Mouse (Mus musculus): Measurements from ENCODE around the gene Rapgef3. TPM values are rescaled to one million over a fixed set of nuclear protein-coding genes. Genes with fewer than 3 reads are reported as not detected.

Gene Rapgef3
- total and polyA plus RNA-seq, 3 experiments = 2.5 to 3.4 (median 3.2) TPM

- Histone ChIP-seq H3K27me3 (replicated peaks) (peaks cover 9% of the 10 kb centered on the region), H3K27ac (ENCODE audit: insufficient read depth, low read depth) (no peak overlapping the region), H3K9ac (ENCODE audit: insufficient read depth, low read depth) (no peak overlapping the region), H3K9me3 (replicated peaks; ENCODE audit: low read length) (no peaks in the 10 kb centered on the region), H3K79me2 (replicated peaks; ENCODE audit: control insufficient read depth, extremely low read depth, insufficient read depth, poor library complexity, severe bottlenecking) (no peaks in the 10 kb centered on the region), H3K4me2 (ENCODE audit: insufficient read depth, low read depth, poor library complexity, severe bottlenecking) (no peak overlapping the region), H3K4me1 (ENCODE audit: control insufficient read depth in 1 of 2, insufficient read depth in 2 of 2) (peaks cover 8 to 30% of the 10 kb centered on the region in 2 experiments), H3K36me3 (replicated peaks in 1 of 2; ENCODE audit: control insufficient read depth in 1 of 2, insufficient read depth in 1 of 2, low read length in 1 of 2) (no peaks in the 10 kb centered on the region), H3K4me3 (replicated peaks in 1 of 3; ENCODE audit: low read depth in 2 of 3, low read length in 2 of 3, poor library complexity in 1 of 3) (no peak overlapping the region)
- in situ Hi-C loops (cut with MboI; ENCODE audit: low pct_ligation_motif_present, low pct_unique_long_range_greater_than_20kb, low sequenced_read_pairs) = no loop called here
- dilution Hi-C loops (cut with MboI; ENCODE audit: extremely low pct_ligation_motif_present, extremely low pct_unique_long_range_greater_than_20kb, low sequenced_read_pairs) = no loop called here
- TF ChIP-seq MAZ (IDR thresholded peaks at IDR 0.05; ENCODE audit: low read depth, low read length) (no peak), JUND (conservative IDR thresholded peaks at IDR 0.05; ENCODE audit: low read depth, low read length) (no peak), MEF2A (IDR thresholded peaks at IDR 0.05; ENCODE audit: borderline replicate concordance, low read depth, low read length) (no peak), ELF1 (IDR thresholded peaks at IDR 0.05; ENCODE audit: low read depth, low read length) (no peak), UBTF (IDR thresholded peaks at IDR 0.05; ENCODE audit: low read depth, low read length) (no peak), CTCF (conservative IDR thresholded peaks at IDR 0.05 in 1 of 2, IDR thresholded peaks at IDR 0.05 in 1 of 2; ENCODE audit: low read depth in 2 of 2, low read length in 2 of 2) (no peak)
- DNase-seq (ENCODE audit: extremely low read depth) = no peak
These were observed 6.2 kb upstream of the Rapgef3 start for GRCm38 (mm10) chr15:97773961-97774370.

GRCm38 (mm10) chr15:97773108-97773507, 5.3 kb upstream of the Rapgef3 start:
- Histone ChIP-seq H3K4me2 (ENCODE audit: insufficient read depth, low read depth, poor library complexity, severe bottlenecking) (no peak overlapping the region), H3K27ac (ENCODE audit: insufficient read depth, low read depth) (no peak overlapping the region), H3K4me1 (ENCODE audit: control insufficient read depth in 1 of 2, insufficient read depth in 2 of 2) (peaks cover 11 to 39% of the 10 kb centered on the region in 2 experiments), H3K79me2 (replicated peaks; ENCODE audit: control insufficient read depth, extremely low read depth, insufficient read depth, poor library complexity, severe bottlenecking) (no peaks in the 10 kb centered on the region), H3K36me3 (replicated peaks in 1 of 2; ENCODE audit: control insufficient read depth in 1 of 2, insufficient read depth in 1 of 2, low read length in 1 of 2) (no peaks in the 10 kb centered on the region), H3K9ac (ENCODE audit: insufficient read depth, low read depth) (no peak overlapping the region), H3K27me3 (replicated peaks) (peaks cover 7% of the 10 kb centered on the region), H3K9me3 (replicated peaks; ENCODE audit: low read length) (no peaks in the 10 kb centered on the region), H3K4me3 (replicated peaks in 1 of 3; ENCODE audit: low read depth in 2 of 3, low read length in 2 of 3, poor library complexity in 1 of 3) (no peak overlapping the region)
- TF ChIP-seq JUND (conservative IDR thresholded peaks at IDR 0.05; ENCODE audit: low read depth, low read length) = no peak
- dilution Hi-C loops (cut with MboI; ENCODE audit: extremely low pct_ligation_motif_present, extremely low pct_unique_long_range_greater_than_20kb, low sequenced_read_pairs) = no loop called here
- no peak for DNase-seq (ENCODE audit: extremely low read depth)
- in situ Hi-C loops (cut with MboI; ENCODE audit: low pct_ligation_motif_present, low pct_unique_long_range_greater_than_20kb, low sequenced_read_pairs) = no loop called here

GRCm38 (mm10) chr15:97770280-97770679, 2.5 kb upstream of the Rapgef3 start:
- no peak for TF ChIP-seq ELF1 (IDR thresholded peaks at IDR 0.05; ENCODE audit: low read depth, low read length)
- TF ChIP-seq JUN (IDR thresholded peaks at IDR 0.05; ENCODE audit: insufficient read depth, low read depth, low read length) = no peak
- no peak for TF ChIP-seq SMC3 (IDR thresholded peaks at IDR 0.05; ENCODE audit: low read depth, low read length)
- no peak for TF ChIP-seq RAD21 (IDR thresholded peaks at IDR 0.05; ENCODE audit: low read depth, low read length)
- no peak for TF ChIP-seq MEF2A (IDR thresholded peaks at IDR 0.05; ENCODE audit: borderline replicate concordance, low read depth, low read length)
- no peak for TF ChIP-seq USF2 (conservative IDR thresholded peaks at IDR 0.05; ENCODE audit: low read depth, low read length)
- no peak for TF ChIP-seq SIN3A (IDR thresholded peaks at IDR 0.05; ENCODE audit: low read length)
- TF ChIP-seq BHLHE40 (IDR thresholded peaks at IDR 0.05; ENCODE audit: low read depth, low read length) = no peak
- TF ChIP-seq TCF12 (IDR thresholded peaks at IDR 0.05; ENCODE audit: low read depth, low read length) = no peak
- TF ChIP-seq ZMIZ1 (IDR thresholded peaks at IDR 0.05; ENCODE audit: low read depth, low read length) = no peak
- TF ChIP-seq MAX (IDR thresholded peaks at IDR 0.05; ENCODE audit: low read length) = no peak
- no peak for TF ChIP-seq RCOR1 (conservative IDR thresholded peaks at IDR 0.05; ENCODE audit: low read depth, low read length)
- Histone ChIP-seq H3K4me1 (ENCODE audit: control insufficient read depth in 1 of 2, insufficient read depth in 2 of 2) (peaks cover 13 to 45% of the 10 kb centered on the region in 2 experiments), H3K27me3 (replicated peaks) (peaks cover 10% of the 10 kb centered on the region), H3K36me3 (replicated peaks in 1 of 2; ENCODE audit: control insufficient read depth in 1 of 2, insufficient read depth in 1 of 2, low read length in 1 of 2) (no peaks in the 10 kb centered on the region), H3K79me2 (replicated peaks; ENCODE audit: control insufficient read depth, extremely low read depth, insufficient read depth, poor library complexity, severe bottlenecking) (no peaks in the 10 kb centered on the region), H3K4me2 (ENCODE audit: insufficient read depth, low read depth, poor library complexity, severe bottlenecking) (no peak overlapping the region), H3K9ac (ENCODE audit: insufficient read depth, low read depth) (no peak overlapping the region), H3K9me3 (replicated peaks; ENCODE audit: low read length) (no peaks in the 10 kb centered on the region), H3K27ac (ENCODE audit: insufficient read depth, low read depth) (no peak overlapping the region), H3K4me3 (replicated peaks in 1 of 3; ENCODE audit: low read depth in 2 of 3, low read length in 2 of 3, poor library complexity in 1 of 3) (no peak overlapping the region)
- in situ Hi-C loops (cut with MboI; ENCODE audit: low pct_ligation_motif_present, low pct_unique_long_range_greater_than_20kb, low sequenced_read_pairs) (no loop called here), dilution Hi-C loops (cut with MboI; ENCODE audit: extremely low pct_ligation_motif_present, extremely low pct_unique_long_range_greater_than_20kb, low sequenced_read_pairs) (no loop called here)
- DNase-seq (ENCODE audit: extremely low read depth) = no peak
